Mouse (Mus musculus) CH12.LX (cell line): Measurements from ENCODE around the gene Cd3e. TPM values are rescaled to one million over a fixed set of nuclear protein-coding genes. Genes with fewer than 3 reads are reported as not detected.

Experiments
- DNase-seq: peaks from one replicate; pipeline ENCODE4 v3.0.0-alpha.2; 2013; ENCODE audit errors: extremely low read depth
- H3K27ac ChIP-seq: 2 replicates; pipeline ENCODE4 v1.5.1; 2012; ENCODE audit warnings: low read depth, mild to moderate bottlenecking, control low read depth, moderate library complexity; ENCODE audit not compliant: insufficient read depth
- H3K27me3 ChIP-seq: replicated peaks from 2 replicates; pipeline ENCODE3; 2012; ENCODE audit warnings: inconsistent platforms
- H3K36me3 ChIP-seq, 2 experiments: replicated peaks in 1 of 2; 2 replicates each; pipeline versions ENCODE3 to v1.6.1; 2012; ENCODE audit warnings: inconsistent platforms in 1 of 2, low read length in 1 of 2, mild to moderate bottlenecking in 1 of 2, mixed read lengths in 1 of 2, moderate library complexity in 1 of 2; ENCODE audit not compliant: control insufficient read depth in 1 of 2, insufficient read depth in 1 of 2
- H3K4me1 ChIP-seq, 2 experiments: 2 replicates each; pipeline ENCODE4 v1.6.1; 2012; ENCODE audit warnings: inconsistent platforms in 1 of 2, moderate library complexity in 1 of 2; ENCODE audit not compliant: insufficient read depth in 2 of 2, control insufficient read depth in 1 of 2
- H3K4me2 ChIP-seq: 2 replicates; pipeline ENCODE4 v1.6.1; 2012; ENCODE audit warnings: low read depth, mild to moderate bottlenecking, control low read depth; ENCODE audit not compliant: poor library complexity, insufficient read depth, severe bottlenecking
- H3K4me3 ChIP-seq, 3 experiments: fragments of 150-350 bp in 1 of 3; sonication (generic) in 1 of 3; replicated peaks in 1 of 3; 2 replicates each; pipeline versions ENCODE3 to v1.5.1; 2011 to 2012; ENCODE audit warnings: low read depth in 2 of 3, low read length in 2 of 3, mild to moderate bottlenecking in 2 of 3, moderate library complexity in 2 of 3, control low read depth in 1 of 3, improper control_type of control experiment in 1 of 3, inconsistent platforms in 1 of 3, mixed read lengths in 1 of 3; ENCODE audit not compliant: poor library complexity in 1 of 3
- H3K79me2 ChIP-seq: replicated peaks from 2 replicates; pipeline ENCODE4 v1.6.1; 2012; ENCODE audit warnings: mild to moderate bottlenecking, moderate library complexity; ENCODE audit not compliant: control insufficient read depth, poor library complexity, insufficient read depth, severe bottlenecking; ENCODE audit errors: extremely low read depth
- H3K9ac ChIP-seq: 2 replicates; pipeline ENCODE4 v1.6.1; 2012; ENCODE audit warnings: low read depth, mild to moderate bottlenecking, control low read depth, moderate library complexity; ENCODE audit not compliant: insufficient read depth
- H3K9me3 ChIP-seq: replicated peaks from 2 replicates; pipeline ENCODE3; 2012; ENCODE audit warnings: low read length, inconsistent platforms, mixed read lengths
- CHD2 ChIP-seq: IDR thresholded peaks from 2 replicates; pipeline ENCODE4 v1.6.1; 2011; ENCODE audit warnings: low read length, improper control_type of control experiment
- ETS1 ChIP-seq: conservative IDR thresholded peaks from 2 replicates; pipeline ENCODE4 v1.6.1; 2012; ENCODE audit warnings: low read depth, mild to moderate bottlenecking, inconsistent platforms, low read length, improper control_type of control experiment, moderate library complexity
- GABPA ChIP-seq: IDR thresholded peaks from 2 replicates; pipeline ENCODE4 v1.6.1; 2012; ENCODE audit warnings: low read depth, low read length, improper control_type of control experiment, inconsistent platforms; ENCODE audit not compliant: insufficient replicate concordance
- JUN ChIP-seq: IDR thresholded peaks from 2 replicates; pipeline ENCODE4 v1.6.1; 2011; ENCODE audit warnings: low read depth, mild to moderate bottlenecking, low read length, improper control_type of control experiment, moderate library complexity; ENCODE audit not compliant: insufficient read depth
- JUND ChIP-seq: conservative IDR thresholded peaks from 2 replicates; pipeline ENCODE4 v1.6.1; 2011; ENCODE audit warnings: low read depth, low read length, improper control_type of control experiment
- KAT2A ChIP-seq: IDR thresholded peaks from 2 replicates; pipeline ENCODE4 v1.6.1; 2012; ENCODE audit warnings: low read length, improper control_type of control experiment, inconsistent platforms; ENCODE audit not compliant: insufficient replicate concordance
- MAFK ChIP-seq: IDR thresholded peaks from 2 replicates; pipeline ENCODE4 v1.6.1; 2011; ENCODE audit warnings: low read length, improper control_type of control experiment; ENCODE audit not compliant: insufficient replicate concordance
- MEF2A ChIP-seq: IDR thresholded peaks from 2 replicates; pipeline ENCODE4 v1.6.1; 2014; ENCODE audit warnings: low read depth, mild to moderate bottlenecking, inconsistent platforms, low read length, improper control_type of control experiment, borderline replicate concordance
- MYC ChIP-seq: IDR thresholded peaks from 2 replicates; pipeline ENCODE4 v1.6.1; 2011; ENCODE audit warnings: low read depth, mild to moderate bottlenecking, improper control_type of control experiment, low read length
- NRF1 ChIP-seq: IDR thresholded peaks from 2 replicates; pipeline ENCODE4 v1.6.1; 2014; ENCODE audit warnings: low read depth, mild to moderate bottlenecking, inconsistent platforms, low read length, improper control_type of control experiment, moderate library complexity
- RAD21 ChIP-seq: IDR thresholded peaks from 2 replicates; pipeline ENCODE4 v1.6.1; 2011; ENCODE audit warnings: low read depth, mild to moderate bottlenecking, low read length, improper control_type of control experiment, moderate library complexity
- RCOR1 ChIP-seq: conservative IDR thresholded peaks from 2 replicates; pipeline ENCODE4 v1.6.1; 2012; ENCODE audit warnings: low read depth, mild to moderate bottlenecking, inconsistent platforms, low read length, improper control_type of control experiment
- TBP ChIP-seq: conservative IDR thresholded peaks from 2 replicates; pipeline ENCODE4 v1.6.1; 2011; ENCODE audit warnings: low read depth, low read length, improper control_type of control experiment
- TCF12 ChIP-seq: IDR thresholded peaks from 2 replicates; pipeline ENCODE4 v1.6.1; 2014; ENCODE audit warnings: low read depth, mild to moderate bottlenecking, inconsistent platforms, low read length, improper control_type of control experiment
- UBTF ChIP-seq: IDR thresholded peaks from 2 replicates; pipeline ENCODE4 v1.6.1; 2012; ENCODE audit warnings: low read depth, mild to moderate bottlenecking, inconsistent platforms, low read length, improper control_type of control experiment, moderate library complexity
- USF1 ChIP-seq: IDR thresholded peaks from 2 replicates; pipeline ENCODE4 v1.6.1; 2014; ENCODE audit warnings: low read depth, mild to moderate bottlenecking, inconsistent platforms, low read length, improper control_type of control experiment
- USF2 ChIP-seq: conservative IDR thresholded peaks from 2 replicates; pipeline ENCODE4 v1.6.1; 2011; ENCODE audit warnings: low read depth, low read length, improper control_type of control experiment
- ZC3H11A ChIP-seq: IDR thresholded peaks from 2 replicates; pipeline ENCODE4 v1.6.1; 2012; ENCODE audit warnings: low read depth, mild to moderate bottlenecking, inconsistent platforms, low read length, improper control_type of control experiment
- ZMIZ1 ChIP-seq: IDR thresholded peaks from 2 replicates; pipeline ENCODE4 v1.6.1; 2012; ENCODE audit warnings: low read depth, mild to moderate bottlenecking, inconsistent platforms, low read length, improper control_type of control experiment
- dilution Hi-C: fragments of 300-500 bp; cut with MboI; formaldehyde crosslinking; loops from 2 replicates; pipeline ENCODE4 v1.14.3; 2020; ENCODE audit warnings: low sequenced_read_pairs; ENCODE audit not compliant: extremely low pct_unique_long_range_greater_than_20kb, extremely low pct_ligation_motif_present
- in situ Hi-C: fragments of 300-500 bp; cut with MboI; formaldehyde crosslinking; loops from 3 replicates; pipeline ENCODE4 v1.14.3; 2019; ENCODE audit warnings: low sequenced_read_pairs, low pct_ligation_motif_present, low pct_unique_long_range_greater_than_20kb, mixed read lengths
- polyA plus RNA-seq: library from polyadenylated mRNA; unstranded; fragments of >175 nt; gene quantifications from 2 replicates; pipeline ENCODE4 v1.2.1, GENCODE M21; 2012; ENCODE audit warnings: low read depth; ENCODE audit not compliant: insufficient read length
- total RNA-seq, 2 experiments: library from RNA; depleted of rRNA; stranded (reverse); fragments of 300-350 nt in 1 of 2; fragments of >200 nt in 1 of 2; gene quantifications; 2 replicates each; pipeline ENCODE4 v1.2.3; 2012 to 2014

Cd3e gene
- total and polyA plus RNA-seq, 3 experiments, result not detected

GRCm38 (mm10) chr9:45034526-45034925 lies 25.1 kb upstream of the Cd3e start:
- Histone ChIP-seq H3K27me3 (no peaks in the 10 kb centered on the region), H3K9ac (no peak overlapping the region), H3K27ac (no peak overlapping the region), H3K79me2 (no peaks in the 10 kb centered on the region), H3K4me1 (peaks cover 28 to 58% of the 10 kb centered on the region in 2 experiments), H3K4me3 (no peak overlapping the region), H3K36me3 (no peaks in the 10 kb centered on the region), H3K4me2 (no peak overlapping the region), H3K9me3 (no peaks in the 10 kb centered on the region)
- DNase-seq, result no peak
- TF ChIP-seq RCOR1 (no peak), TBP (no peak), MAFK (no peak), MYC (no peak), JUN (no peak), KAT2A (no peak), MEF2A (no peak), USF2 (no peak), JUND (no peak), RAD21 (no peak), TCF12 (no peak), GABPA (no peak), NRF1 (no peak), UBTF (no peak), ETS1 (no peak), USF1 (no peak)
- in situ Hi-C loops (no loop called here), dilution Hi-C loops (no loop called here)

GRCm38 (mm10) chr9:45032261-45032660 lies 22.8 kb upstream of the Cd3e start:
- no peak overlapping the region for H3K4me2 ChIP-seq
- peaks cover 2% of the 10 kb centered on the region for H3K27me3 ChIP-seq
- H3K27ac ChIP-seq, result no peak overlapping the region
- in situ Hi-C loops, result no loop called here
- no peaks in the 10 kb centered on the region for H3K9me3 ChIP-seq
- no peak for DNase-seq
- no peak overlapping the region for H3K9ac ChIP-seq
- no peaks in the 10 kb centered on the region for H3K79me2 ChIP-seq
- peaks cover 35 to 58% of the 10 kb centered on the region in 2 experiments for H3K4me1 ChIP-seq
- H3K36me3 ChIP-seq, result no peaks in the 10 kb centered on the region
- TF ChIP-seq ZMIZ1 (no peak), ZC3H11A (no peak), CHD2 (no peak)
- dilution Hi-C loops, result no loop called here
- no peak overlapping the region for H3K4me3 ChIP-seq
